Mouse (Mus musculus): ENCODE results near the gene Wnt11. TPM values are rescaled to one million over a fixed set of nuclear protein-coding genes. Genes with fewer than 3 reads are reported as not detected.

Wnt11 gene
- polyA plus RNA-seq, 2 experiments: 39.1 to 115 TPM

GRCm38 (mm10) chr7:98793811-98794210, 41.1 kb upstream of the Wnt11 start:
- TF ChIP-seq POLR2A (IDR thresholded peaks at IDR 0.05; ENCODE audit: borderline replicate concordance, extremely low read depth, insufficient read depth, insufficient read length): no peak
- DNase-seq (ENCODE audit: low spot score): no peak
- 70% methylated on average over 5 of the region's 5 CpGs for WGBS

GRCm38 (mm10) chr7:98794444-98794843, 40.5 kb upstream of the Wnt11 start:
- ATAC-seq (ENCODE audit: low FRiP score, low read depth) (no peak), DNase-seq (ENCODE audit: low spot score) (no peak)
- H3K36me3 ChIP-seq (ENCODE audit: control insufficient read depth, insufficient read depth, low read length): no peaks in the 10 kb centered on the region
- H3K27me3 ChIP-seq (ENCODE audit: control insufficient read depth, insufficient read depth, low read length): no peaks in the 10 kb centered on the region; the same call in 1 of the 2 replicates
- WGBS: 60% methylated on average over 3 of the region's 3 CpGs
- peaks cover 25% of the 10 kb centered on the region for H3K4me1 ChIP-seq (ENCODE audit: control insufficient read depth, insufficient read depth, low read length)
- no peak overlapping the region for H3K4me2 ChIP-seq (replicated peaks; ENCODE audit: low read depth, low read length, severe bottlenecking)
- H3K27ac ChIP-seq (replicated peaks; ENCODE audit: low read depth, low read length): no peak overlapping the region
- no peak overlapping the region for H3K9ac ChIP-seq (ENCODE audit: low read depth, low read length, severe bottlenecking)
- no peaks in the 10 kb centered on the region for H3K9me3 ChIP-seq (ENCODE audit: control insufficient read depth, low read length)
- no peak for TF ChIP-seq POLR2A (IDR thresholded peaks at IDR 0.05; ENCODE audit: borderline replicate concordance, extremely low read depth, insufficient read depth, insufficient read length)
- H3K4me3 ChIP-seq (replicated peaks; ENCODE audit: low read length): no peak overlapping the region

More at GRCm38 (mm10) chr7:98793811-98794210, 41.1 kb upstream of the Wnt11 start:
- Histone ChIP-seq H3K4me1 (ENCODE audit: control insufficient read depth, insufficient read depth, low read length) (peaks cover 23% of the 10 kb centered on the region), H3K36me3 (ENCODE audit: control insufficient read depth, insufficient read depth, low read length) (no peaks in the 10 kb centered on the region), H3K27ac (replicated peaks; ENCODE audit: low read depth, low read length) (no peak overlapping the region), H3K9me3 (ENCODE audit: control insufficient read depth, low read length) (no peaks in the 10 kb centered on the region), H3K4me2 (replicated peaks; ENCODE audit: low read depth, low read length, severe bottlenecking) (no peak overlapping the region), H3K9ac (ENCODE audit: low read depth, low read length, severe bottlenecking) (no peak overlapping the region), H3K4me3 (replicated peaks; ENCODE audit: low read length) (no peak overlapping the region), H3K27me3 (ENCODE audit: control insufficient read depth, insufficient read depth, low read length) (no peaks in the 10 kb centered on the region; the same call in 1 of the 2 replicates)
- no peak for ATAC-seq (ENCODE audit: low FRiP score, low read depth)

- H3K9ac ChIP-seq (ENCODE audit: low read depth, low read length, severe bottlenecking): no peak overlapping the region
- WGBS: 58% methylated on average over 5 of the region's 5 CpGs
- TF ChIP-seq POLR2A (IDR thresholded peaks at IDR 0.05; ENCODE audit: borderline replicate concordance, extremely low read depth, insufficient read depth, insufficient read length): no peak
- ATAC-seq (ENCODE audit: low FRiP score, low read depth) (no peak), DNase-seq (ENCODE audit: low spot score) (no peak)
- H3K4me3 ChIP-seq (replicated peaks; ENCODE audit: low read length): no peak overlapping the region
- no peaks in the 10 kb centered on the region for H3K9me3 ChIP-seq (ENCODE audit: control insufficient read depth, low read length)
- peaks cover 25% of the 10 kb centered on the region for H3K4me1 ChIP-seq (ENCODE audit: control insufficient read depth, insufficient read depth, low read length)
- no peaks in the 10 kb centered on the region; the same call in 1 of the 2 replicates for H3K27me3 ChIP-seq (ENCODE audit: control insufficient read depth, insufficient read depth, low read length)
- no peak overlapping the region for H3K4me2 ChIP-seq (replicated peaks; ENCODE audit: low read depth, low read length, severe bottlenecking)
- H3K36me3 ChIP-seq (ENCODE audit: control insufficient read depth, insufficient read depth, low read length): no peaks in the 10 kb centered on the region
- H3K27ac ChIP-seq (replicated peaks; ENCODE audit: low read depth, low read length): no peak overlapping the region
Measured at GRCm38 (mm10) chr7:98795637-98796036, 39.3 kb upstream of the Wnt11 start.

- Histone ChIP-seq H3K4me3 (replicated peaks; ENCODE audit: low read length) (no peak overlapping the region), H3K36me3 (ENCODE audit: control insufficient read depth, insufficient read depth, low read length) (no peaks in the 10 kb centered on the region), H3K27ac (replicated peaks; ENCODE audit: low read depth, low read length) (peak overlapping the region; percentile 40; the same call in 1 of the 2 replicates), H3K4me2 (replicated peaks; ENCODE audit: low read depth, low read length, severe bottlenecking) (no peak overlapping the region), H3K9ac (ENCODE audit: low read depth, low read length, severe bottlenecking) (no peak overlapping the region), H3K4me1 (ENCODE audit: control insufficient read depth, insufficient read depth, low read length) (peaks cover 25% of the 10 kb centered on the region), H3K9me3 (ENCODE audit: control insufficient read depth, low read length) (no peaks in the 10 kb centered on the region), H3K27me3 (ENCODE audit: control insufficient read depth, insufficient read depth, low read length) (no peaks in the 10 kb centered on the region)
- WGBS: 35% methylated on average over 5 of the region's 5 CpGs
- peak; percentile 33; the same call in 1 of the 2 replicates for ATAC-seq (ENCODE audit: low FRiP score, low read depth)
- no peak for TF ChIP-seq POLR2A (IDR thresholded peaks at IDR 0.05; ENCODE audit: borderline replicate concordance, extremely low read depth, insufficient read depth, insufficient read length)
- no peak for DNase-seq (ENCODE audit: low spot score)
Measured at GRCm38 (mm10) chr7:98797347-98798133, 37.4 kb upstream of the Wnt11 start.

- H3K27ac ChIP-seq (replicated peaks; ENCODE audit: low read depth, low read length): peak overlapping the region; percentile 40; the same call in 1 of the 2 replicates
- 26% methylated on average over 3 of the region's 3 CpGs for WGBS
- H3K4me2 ChIP-seq (replicated peaks; ENCODE audit: low read depth, low read length, severe bottlenecking): no peak overlapping the region
- TF ChIP-seq POLR2A (IDR thresholded peaks at IDR 0.05; ENCODE audit: borderline replicate concordance, extremely low read depth, insufficient read depth, insufficient read length): no peak
- no peaks in the 10 kb centered on the region for H3K27me3 ChIP-seq (ENCODE audit: control insufficient read depth, insufficient read depth, low read length)
- H3K36me3 ChIP-seq (ENCODE audit: control insufficient read depth, insufficient read depth, low read length): no peaks in the 10 kb centered on the region
- H3K9me3 ChIP-seq (ENCODE audit: control insufficient read depth, low read length): no peaks in the 10 kb centered on the region
- DNase-seq (ENCODE audit: low spot score): no peak
- H3K4me1 ChIP-seq (ENCODE audit: control insufficient read depth, insufficient read depth, low read length): peaks cover 25% of the 10 kb centered on the region
- no peak overlapping the region for H3K9ac ChIP-seq (ENCODE audit: low read depth, low read length, severe bottlenecking)
- no peak for ATAC-seq (ENCODE audit: low FRiP score, low read depth)
- H3K4me3 ChIP-seq (replicated peaks; ENCODE audit: low read length): no peak overlapping the region
Measured at GRCm38 (mm10) chr7:98798134-98798417, 36.8 kb upstream of the Wnt11 start.

All from limb, embryonic 14.5 days (tissue).